Mouse (Mus musculus): ENCODE results near the gene Serpina5. TPM values are rescaled to one million over a fixed set of nuclear protein-coding genes. Genes with fewer than 3 reads are reported as not detected.

Gene Serpina5
- polyA plus RNA-seq, 1 experiment from 2014 or later = 0.08 TPM

Other genes starting within 250 kb of the Serpina5 start
- 688 and 858 TPM in 2 replicates for gene Serpina1a, start 237.6 kb upstream of the Serpina5 start, polyA plus RNA-seq (2015; fragmentation: Nextera tagmentation; extraction: Ambion mirVana)
- 365 and 458 TPM in 2 replicates for gene Serpina1c, start 196.2 kb upstream of the Serpina5 start, polyA plus RNA-seq (2015; fragmentation: Nextera tagmentation; extraction: Ambion mirVana)
- 377 and 507 TPM in 2 replicates for gene Serpina1e, start 142.1 kb upstream of the Serpina5 start, polyA plus RNA-seq (2015; fragmentation: Nextera tagmentation; extraction: Ambion mirVana)
- gene Serpina11, start 111.2 kb upstream of the Serpina5 start, polyA plus RNA-seq (2015; fragmentation: Nextera tagmentation; extraction: Ambion mirVana) = 17.1 and 23.8 TPM in 2 replicates
- gene Serpina9, start 87.4 kb upstream of the Serpina5 start, polyA plus RNA-seq (2015; fragmentation: Nextera tagmentation; extraction: Ambion mirVana) = not detected in 2 replicates
- 0.05 and 0.08 TPM in 2 replicates for gene Serpina12, start 56.7 kb upstream of the Serpina5 start, polyA plus RNA-seq (2015; fragmentation: Nextera tagmentation; extraction: Ambion mirVana)
- gene Serpina3a, start 11.6 kb downstream of the Serpina5 start, polyA plus RNA-seq (2015; fragmentation: Nextera tagmentation; extraction: Ambion mirVana) = 0.09 TPM in 1 of 2 replicates, not detected in the other
- 0.13 and 0.24 TPM in 2 replicates for gene Serpina3b, start 26.9 kb downstream of the Serpina5 start, polyA plus RNA-seq (2015; fragmentation: Nextera tagmentation; extraction: Ambion mirVana)
- gene Serpina3c, start 52.8 kb downstream of the Serpina5 start, polyA plus RNA-seq (2015; fragmentation: Nextera tagmentation; extraction: Ambion mirVana) = not detected in 2 replicates
- 0.29 and 0.31 TPM in 2 replicates for gene Serpina3f, start 113.4 kb downstream of the Serpina5 start, polyA plus RNA-seq (2015; fragmentation: Nextera tagmentation; extraction: Ambion mirVana)
- gene Serpina3g, start 135.1 kb downstream of the Serpina5 start, polyA plus RNA-seq (2015; fragmentation: Nextera tagmentation; extraction: Ambion mirVana) = 2.2 and 2.3 TPM in 2 replicates
- gene Serpina3i, start 162.0 kb downstream of the Serpina5 start, polyA plus RNA-seq (2015; fragmentation: Nextera tagmentation; extraction: Ambion mirVana) = 0.14 and 0.17 TPM in 2 replicates
- not detected in 2 replicates for gene Serpina3j, start 213.4 kb downstream of the Serpina5 start, polyA plus RNA-seq (2015; fragmentation: Nextera tagmentation; extraction: Ambion mirVana)
- gene Serpina3k, start 237.4 kb downstream of the Serpina5 start, polyA plus RNA-seq (2015; fragmentation: Nextera tagmentation; extraction: Ambion mirVana) = not detected in 2 replicates
- gene Serpina3m, start 237.4 kb downstream of the Serpina5 start, polyA plus RNA-seq (2015; fragmentation: Nextera tagmentation; extraction: Ambion mirVana) = 0.24 TPM in 1 of 2 replicates, not detected in the other